Mouse (Mus musculus) MEL (cell line): Measurements from ENCODE around the gene Eid3.

Source experiments
- CHD1 ChIP-seq: IDR thresholded peaks from 2 replicates; pipeline ENCODE4 v1.6.1; 2012; ENCODE audit warnings: low read depth, mild to moderate bottlenecking, inconsistent platforms, low read length, improper control_type of control experiment
- CHD2 ChIP-seq: IDR thresholded peaks from 2 replicates; pipeline ENCODE4 v1.6.1; 2011; ENCODE audit warnings: low read length, improper control_type of control experiment
- MAX ChIP-seq: IDR thresholded peaks from 2 replicates; pipeline ENCODE4 v1.6.1; 2011; ENCODE audit warnings: low read length, improper control_type of control experiment
- MXI1 ChIP-seq: IDR thresholded peaks from 2 replicates; pipeline ENCODE4 v1.6.1; 2011; ENCODE audit warnings: mild to moderate bottlenecking, low read depth, low read length, improper control_type of control experiment
- POLR2A ChIP-seq, 2 experiments: IDR thresholded peaks; 2 replicates each; pipeline ENCODE4 v1.6.1; 2011 to 2012; ENCODE audit warnings: low read length in 2 of 2, mild to moderate bottlenecking in 2 of 2, control low read depth in 1 of 2, improper control_type of control experiment in 1 of 2, low read depth in 1 of 2, moderate library complexity in 1 of 2; ENCODE audit not compliant: control insufficient read depth in 1 of 2, insufficient read depth in 1 of 2, poor library complexity in 1 of 2

DNA sequence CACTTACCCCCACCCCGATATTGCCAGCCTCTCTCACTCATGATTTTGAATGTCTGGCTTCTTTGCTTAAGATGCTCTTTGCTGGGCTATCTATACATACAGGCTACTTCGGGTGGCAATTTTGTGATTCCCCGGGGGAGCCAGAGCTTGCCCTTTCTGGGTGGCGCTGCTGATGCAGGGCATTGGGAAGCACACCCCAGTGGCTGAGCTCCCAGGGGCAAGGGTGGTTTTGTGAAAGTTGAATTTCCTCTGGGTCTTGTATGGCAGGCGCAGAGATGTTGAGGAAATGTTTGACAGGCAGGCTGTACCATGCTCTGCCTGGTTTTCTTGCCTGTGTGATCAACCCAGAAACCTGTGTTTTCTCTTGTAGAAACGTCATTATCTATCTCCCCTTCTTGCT is 47.8 kb upstream of the Eid3 start:
- TF ChIP-seq CHD1 (no peak), POLR2A (IDR thresholded peaks at IDR 0.05; ENCODE audit: control insufficient read depth in 1 of 2, insufficient read depth in 1 of 2, low read depth in 1 of 2, low read length in 2 of 2, poor library complexity in 1 of 2) (no peak), MAX (no peak), MXI1 (no peak), CHD2 (no peak)
